Mouse (Mus musculus) G1E (cell line): ENCODE data around the gene 5730596B20Rik. TPM values are rescaled to one million over a fixed set of nuclear protein-coding genes. Genes with fewer than 3 reads are reported as not detected.

ENCODE experiments used
- ATAC-seq: 2 replicates; pipeline ENCODE4 v1.8.0; 2016; ENCODE audit warnings: mild to moderate bottlenecking; ENCODE audit not compliant: insufficient number of reproducible peaks, poor library complexity, low FRiP score, severe bottlenecking; ENCODE audit errors: extremely low read depth
- DNase-seq: peaks from one replicate; pipeline ENCODE4 v3.0.0; 2012; ENCODE audit warnings: low spot score
- H3K27me3 ChIP-seq: 2 replicates; pipeline ENCODE4 v1.6.1; 2012; ENCODE audit warnings: mild to moderate bottlenecking, low read length, inconsistent platforms; ENCODE audit not compliant: insufficient read depth
- H3K36me3 ChIP-seq: replicated peaks from 2 replicates; pipeline ENCODE3; 2012; ENCODE audit warnings: mild to moderate bottlenecking, inconsistent platforms
- H3K4me1 ChIP-seq: 2 replicates; pipeline ENCODE4 v1.6.1; 2012; ENCODE audit warnings: low read depth, low read length, inconsistent platforms, mixed read lengths; ENCODE audit not compliant: insufficient read depth
- H3K4me3 ChIP-seq: 2 replicates; pipeline ENCODE4 v1.5.1; 2012; ENCODE audit warnings: low read depth, mild to moderate bottlenecking, inconsistent platforms, low read length, moderate library complexity, mixed read lengths
- H3K9me3 ChIP-seq: replicated peaks from 2 replicates; pipeline ENCODE4 v1.6.1; 2012; ENCODE audit warnings: inconsistent platforms
- CTCF ChIP-seq: IDR thresholded peaks from 2 replicates; pipeline ENCODE4 v1.5.1; 2012; ENCODE audit warnings: low read depth, low read length, inconsistent platforms, mixed read lengths
- GATA1 ChIP-seq: IDR thresholded peaks from 2 replicates; pipeline ENCODE4 v1.6.1; 2012; ENCODE audit warnings: borderline replicate concordance, low read length, inconsistent platforms, mixed read lengths
- GATA2 ChIP-seq: IDR thresholded peaks from 2 replicates; pipeline ENCODE4 v1.6.1; 2012; ENCODE audit warnings: low read depth, low read length, inconsistent platforms, borderline replicate concordance
- POLR2AphosphoS5 ChIP-seq: IDR thresholded peaks from 2 replicates; pipeline ENCODE4 v1.6.1; 2012; ENCODE audit warnings: low read depth, low read length, inconsistent platforms; ENCODE audit not compliant: insufficient replicate concordance
- TAL1 ChIP-seq: conservative IDR thresholded peaks from 2 replicates; pipeline ENCODE4 v1.6.1; 2012; ENCODE audit warnings: low read depth, low read length, inconsistent platforms, mixed read lengths
- polyA plus RNA-seq: library from polyadenylated mRNA; stranded (reverse); fragments of >175 nt; gene quantifications from 2 replicates; pipeline ENCODE4 v1.2.3, GENCODE M21; 2012
- total RNA-seq, 2 experiments: library from RNA; stranded (forward) in 1 of 2; stranded (reverse) in 1 of 2; fragments of 200-1000 nt in 1 of 2; fragments of >200 nt in 1 of 2; fragmentation: Nextera tagmentation in 1 of 2; gene quantifications; 2 replicates each; pipeline ENCODE4 v1.2.3; 2014 to 2017

5730596B20Rik gene
- total and polyA plus RNA-seq, 3 experiments: 0.05 TPM; not detected in 2

GRCm38 (mm10) chr6:52211961-52212360, 34.7 kb downstream of the 5730596B20Rik start:
- Histone ChIP-seq H3K36me3 (no peaks in the 10 kb centered on the region), H3K4me3 (no peak overlapping the region), H3K9me3 (peaks cover 2% of the 10 kb centered on the region), H3K4me1 (no peaks in the 10 kb centered on the region), H3K27me3 (peaks cover 46% of the 10 kb centered on the region)
- TF ChIP-seq CTCF (no peak), POLR2AphosphoS5 (no peak), TAL1 (no peak), GATA1 (no peak), GATA2 (no peak)
- no peak for DNase-seq
- no peak for ATAC-seq

- no peak overlapping the region for H3K4me3 ChIP-seq
- H3K4me1 ChIP-seq: no peaks in the 10 kb centered on the region
- H3K9me3 ChIP-seq: peaks cover 8% of the 10 kb centered on the region
- TF ChIP-seq POLR2AphosphoS5 (no peak), GATA2 (no peak), TAL1 (no peak), GATA1 (no peak), CTCF (no peak)
- H3K36me3 ChIP-seq: no peaks in the 10 kb centered on the region
- peaks cover 48% of the 10 kb centered on the region for H3K27me3 ChIP-seq
- DNase-seq (no peak), ATAC-seq (no peak)
These were observed 35.3 kb downstream of the 5730596B20Rik start for GRCm38 (mm10) chr6:52212556-52213118.

GRCm38 (mm10) chr6:52213119-52213986, 36.1 kb downstream of the 5730596B20Rik start, which contains the start of the genes Hoxa3 and Gm28308:
TSS of gene Hoxa3 (minus strand) at chr6:52213336.
TSS of gene Gm28308 (minus strand) at chr6:52213339.
- H3K9me3 ChIP-seq: peaks cover 9% of the 10 kb centered on the region
- no peak within 1 kb of the TSS for H3K4me3 ChIP-seq
- TF ChIP-seq CTCF: no peak
- H3K4me1 ChIP-seq: no peaks in the 10 kb centered on the region
- H3K36me3 ChIP-seq: no peaks in the 10 kb centered on the region
- ATAC-seq (no peak), DNase-seq (no peak)
- H3K27me3 ChIP-seq: peaks cover 48% of the 10 kb centered on the region

- Histone ChIP-seq H3K36me3 (no peaks in the 10 kb centered on the region), H3K4me3 (no peak overlapping the region), H3K4me1 (no peaks in the 10 kb centered on the region), H3K9me3 (peaks cover 9% of the 10 kb centered on the region), H3K27me3 (peaks cover 46% of the 10 kb centered on the region)
- no peak for TF ChIP-seq GATA2
- ATAC-seq (no peak), DNase-seq (no peak)
These were observed 37.0 kb downstream of the 5730596B20Rik start for GRCm38 (mm10) chr6:52214271-52214670.

GRCm38 (mm10) chr6:52215070-52215469, 37.8 kb downstream of the 5730596B20Rik start:
- no peaks in the 10 kb centered on the region for H3K36me3 ChIP-seq
- H3K9me3 ChIP-seq: peaks cover 9% of the 10 kb centered on the region
- ATAC-seq (no peak), DNase-seq (no peak)
- no peak overlapping the region for H3K4me3 ChIP-seq
- H3K27me3 ChIP-seq: peaks cover 46% of the 10 kb centered on the region
- no peaks in the 10 kb centered on the region for H3K4me1 ChIP-seq
- no peak for TF ChIP-seq GATA1
- TF ChIP-seq GATA2: no peak
- TF ChIP-seq POLR2AphosphoS5: no peak
- TF ChIP-seq TAL1: no peak
- no peak for TF ChIP-seq CTCF

- no peak overlapping the region for H3K4me3 ChIP-seq
- H3K36me3 ChIP-seq: no peaks in the 10 kb centered on the region
- ATAC-seq: no peak
- H3K9me3 ChIP-seq: peaks cover 9% of the 10 kb centered on the region
- no peak for DNase-seq
- TF ChIP-seq GATA1 (no peak), CTCF (no peak), GATA2 (no peak), TAL1 (no peak), POLR2AphosphoS5 (no peak)
- H3K4me1 ChIP-seq: no peaks in the 10 kb centered on the region
- peaks cover 46% of the 10 kb centered on the region for H3K27me3 ChIP-seq
These were observed 38.7 kb downstream of the 5730596B20Rik start for GRCm38 (mm10) chr6:52215771-52216535.
